Mouse (Mus musculus): ENCODE data around the gene E130114P18Rik. TPM values are rescaled to one million over a fixed set of nuclear protein-coding genes. Genes with fewer than 3 reads are reported as not detected.
A peak's percentile ranks its signal among the peaks of the same experiment; 100 is the strongest.

Gene E130114P18Rik
- polyA plus RNA-seq, 1 experiment from 2014 or later, result not detected

- Histone ChIP-seq H3K9me3 (replicated peaks) (no peaks in the 10 kb centered on the region), H3K4me2 (no peak overlapping the region), H3K27me3 (replicated peaks) (no peaks in the 10 kb centered on the region), H3K4me3 (no peak overlapping the region), H3K9ac (no peak overlapping the region), H3K36me3 (no peaks in the 10 kb centered on the region), H3K4me1 (no peaks in the 10 kb centered on the region), H3K27ac (no peak overlapping the region)
- no peak for ATAC-seq
- WGBS (ENCODE audit: insufficient replicate concordance), result 86% methylated on average over 7 of the region's 7 CpGs
Observed at GRCm38 (mm10) chr4:97580906-97581305, 197.0 kb downstream of the E130114P18Rik start.

GRCm38 (mm10) chr4:97578571-97579165 is 199.2 kb downstream of the E130114P18Rik start:
- H3K27me3 ChIP-seq (replicated peaks), result no peaks in the 10 kb centered on the region
- no peaks in the 10 kb centered on the region for H3K9me3 ChIP-seq (replicated peaks)
- WGBS (ENCODE audit: insufficient replicate concordance), result 77% methylated on average over 9 of the region's 9 CpGs
- no peak overlapping the region for H3K4me3 ChIP-seq
- no peaks in the 10 kb centered on the region for H3K36me3 ChIP-seq
- no peak for ATAC-seq
- H3K27ac ChIP-seq, result no peak overlapping the region
- H3K4me1 ChIP-seq, result no peaks in the 10 kb centered on the region
- H3K9ac ChIP-seq, result no peak overlapping the region
- H3K4me2 ChIP-seq, result no peak overlapping the region

DNA sequence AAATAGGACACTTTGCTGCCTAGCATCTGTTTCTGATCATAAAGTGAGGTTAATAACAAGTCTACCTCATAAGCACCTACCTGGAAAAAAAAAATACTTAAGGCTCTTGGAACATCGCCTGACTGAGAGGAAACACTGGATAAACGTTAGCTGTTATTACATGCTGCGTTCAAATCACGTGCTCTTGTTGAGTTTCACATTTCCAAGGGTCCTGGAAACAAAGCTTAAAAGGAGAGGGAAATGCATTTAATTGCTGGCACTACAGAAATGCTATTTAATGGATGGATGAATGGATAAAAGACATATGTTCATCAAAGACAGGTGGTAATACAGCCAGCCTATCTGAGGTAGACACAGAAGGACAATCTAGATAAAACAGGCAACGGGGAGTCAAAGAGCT is 200.4 kb downstream of the E130114P18Rik start:
- 66% methylated on average over 5 of the region's 5 CpGs for WGBS (ENCODE audit: insufficient replicate concordance)
- no peak for ATAC-seq
- Histone ChIP-seq H3K27ac (no peak overlapping the region), H3K4me2 (no peak overlapping the region), H3K27me3 (replicated peaks) (no peaks in the 10 kb centered on the region), H3K9ac (no peak overlapping the region), H3K4me3 (no peak overlapping the region), H3K4me1 (no peaks in the 10 kb centered on the region), H3K36me3 (no peaks in the 10 kb centered on the region), H3K9me3 (replicated peaks) (no peaks in the 10 kb centered on the region)

DNA sequence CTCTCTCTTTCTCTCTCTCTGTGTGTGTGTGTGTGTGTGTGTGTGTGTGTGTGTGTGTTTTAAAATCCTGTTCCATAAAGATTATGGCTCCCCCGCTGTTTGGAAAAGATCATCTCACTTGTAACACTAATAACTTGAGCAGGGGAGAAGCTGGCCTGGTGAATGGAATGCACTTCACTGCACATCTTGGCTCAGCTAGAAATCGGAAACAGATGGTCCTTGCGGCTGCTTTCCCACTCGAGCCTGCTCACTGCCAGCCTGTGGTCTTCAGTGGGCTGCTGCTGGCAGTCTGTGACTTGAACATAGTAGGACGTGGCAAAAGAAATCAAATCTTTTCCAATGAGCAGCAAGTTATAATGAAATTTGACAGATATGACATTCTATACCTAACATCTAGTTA is 202.4 kb downstream of the E130114P18Rik start:
- Histone ChIP-seq H3K9ac (no peak overlapping the region), H3K9me3 (replicated peaks) (no peaks in the 10 kb centered on the region), H3K27ac (no peak overlapping the region), H3K4me2 (no peak overlapping the region), H3K36me3 (no peaks in the 10 kb centered on the region), H3K27me3 (replicated peaks) (no peaks in the 10 kb centered on the region), H3K4me1 (no peaks in the 10 kb centered on the region), H3K4me3 (no peak overlapping the region)
- no peak for ATAC-seq
- 66% methylated on average over 5 of the region's 5 CpGs for WGBS (ENCODE audit: insufficient replicate concordance)

GRCm38 (mm10) chr4:97569320-97569719 is 208.6 kb downstream of the E130114P18Rik start:
- Histone ChIP-seq H3K9me3 (replicated peaks) (no peaks in the 10 kb centered on the region), H3K4me3 (no peak overlapping the region), H3K9ac (no peak overlapping the region), H3K27me3 (replicated peaks) (no peaks in the 10 kb centered on the region), H3K4me1 (no peaks in the 10 kb centered on the region), H3K36me3 (no peaks in the 10 kb centered on the region), H3K4me2 (no peak overlapping the region), H3K27ac (no peak overlapping the region)
- no peak for ATAC-seq
- WGBS (ENCODE audit: insufficient replicate concordance), result 53% methylated on average over 3 of the region's 3 CpGs

DNA sequence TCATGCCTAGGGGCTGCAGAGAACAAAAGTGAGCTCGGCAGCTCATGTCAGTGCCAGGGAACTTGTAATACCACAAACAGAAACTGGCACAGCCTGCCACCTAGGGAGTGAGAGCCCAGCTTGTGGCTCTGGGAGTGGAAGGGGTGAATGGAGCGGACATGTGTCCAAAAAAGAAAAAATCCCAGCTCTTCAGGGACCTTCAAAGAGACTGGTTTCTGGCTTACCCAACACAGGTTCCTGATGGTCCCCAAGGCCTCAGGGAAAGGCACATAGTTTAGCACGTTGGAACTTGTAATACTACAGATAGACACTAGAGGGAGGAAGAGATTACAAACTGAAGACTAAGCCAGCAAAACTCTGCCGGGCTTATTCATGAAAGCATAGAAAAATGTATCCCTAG is 213.2 kb downstream of the E130114P18Rik start:
- H3K4me2 ChIP-seq, result no peak overlapping the region
- H3K27ac ChIP-seq, result no peak overlapping the region
- no peaks in the 10 kb centered on the region for H3K9me3 ChIP-seq (replicated peaks)
- no peaks in the 10 kb centered on the region for H3K27me3 ChIP-seq (replicated peaks)
- no peak overlapping the region for H3K9ac ChIP-seq
- 18% methylated on average over 4 of the region's 4 CpGs for WGBS (ENCODE audit: insufficient replicate concordance)
- H3K4me3 ChIP-seq, result no peak overlapping the region
- H3K4me1 ChIP-seq, result no peaks in the 10 kb centered on the region
- no peaks in the 10 kb centered on the region for H3K36me3 ChIP-seq
- no peak for ATAC-seq

DNA sequence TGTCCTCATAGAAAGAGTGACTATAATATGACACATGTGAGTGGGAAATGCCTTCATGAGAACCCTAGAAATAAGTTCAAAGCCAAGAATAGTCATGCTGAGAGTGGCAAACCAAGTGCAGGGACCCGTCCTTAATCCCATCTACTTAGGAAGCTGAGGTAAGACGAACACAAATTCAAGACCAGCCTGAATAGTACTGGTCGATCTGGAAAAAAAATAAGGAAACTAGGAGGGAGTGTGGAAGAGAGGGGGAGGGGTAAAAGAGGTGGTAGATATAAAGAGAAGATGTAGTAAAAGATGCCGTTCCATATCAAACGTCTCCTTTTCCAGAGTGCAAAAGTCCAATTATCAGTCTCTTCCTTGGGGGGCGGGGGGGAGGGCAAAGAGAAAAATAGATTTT is 213.7 kb downstream of the E130114P18Rik start:
- Histone ChIP-seq H3K4me1 (no peaks in the 10 kb centered on the region), H3K9me3 (replicated peaks) (no peaks in the 10 kb centered on the region), H3K27ac (no peak overlapping the region), H3K27me3 (replicated peaks) (no peaks in the 10 kb centered on the region), H3K36me3 (no peaks in the 10 kb centered on the region), H3K4me2 (no peak overlapping the region), H3K4me3 (no peak overlapping the region), H3K9ac (no peak overlapping the region)
- ATAC-seq, result no peak
- 67% methylated on average over 6 of the region's 6 CpGs for WGBS (ENCODE audit: insufficient replicate concordance)

- Histone ChIP-seq H3K9me3 (replicated peaks) (no peaks in the 10 kb centered on the region), H3K9ac (no peak overlapping the region), H3K4me1 (no peaks in the 10 kb centered on the region), H3K4me2 (no peak overlapping the region), H3K36me3 (no peaks in the 10 kb centered on the region), H3K27me3 (replicated peaks) (no peaks in the 10 kb centered on the region), H3K4me3 (no peak overlapping the region), H3K27ac (no peak overlapping the region)
- WGBS (ENCODE audit: insufficient replicate concordance), result 49% methylated on average over 2 of the region's 2 CpGs
- ATAC-seq, result no peak
Observed at GRCm38 (mm10) chr4:97557585-97557984, 220.3 kb downstream of the E130114P18Rik start.

DNA sequence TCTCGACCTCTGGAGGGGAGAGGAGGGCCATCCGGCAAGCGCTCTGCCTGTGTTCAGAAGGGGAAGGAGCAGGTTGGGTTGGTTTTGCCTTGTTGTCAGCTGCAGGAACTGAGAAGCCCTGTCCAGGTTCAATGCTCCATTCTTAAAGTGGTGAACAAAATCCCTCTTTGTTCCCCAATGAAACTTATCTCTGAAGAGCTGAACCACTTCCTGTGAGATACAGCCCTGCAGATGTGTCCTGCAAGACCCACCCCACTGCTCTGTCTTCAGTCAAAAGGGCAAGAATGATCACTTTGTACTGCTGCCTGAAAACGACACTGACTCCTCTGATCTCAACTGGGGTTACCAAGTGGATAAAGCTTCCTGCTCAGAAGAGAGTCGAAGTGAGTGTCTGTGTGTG is 233.9 kb downstream of the E130114P18Rik start:
- WGBS (ENCODE audit: insufficient replicate concordance), result 12% methylated on average over 5 of the region's 5 CpGs
- Histone ChIP-seq H3K27me3 (replicated peaks) (no peaks in the 10 kb centered on the region), H3K4me3 (no peak overlapping the region), H3K4me1 (peaks cover 6% of the 10 kb centered on the region; the same call in 1 of the 2 replicates), H3K4me2 (no peak overlapping the region), H3K36me3 (no peaks in the 10 kb centered on the region), H3K27ac (no peak overlapping the region), H3K9ac (no peak overlapping the region), H3K9me3 (replicated peaks) (no peaks in the 10 kb centered on the region)
- 0 out of 2 replicates have a peak, but pooled peaks have one; percentile 21 for ATAC-seq

- no peak overlapping the region for H3K4me3 ChIP-seq
- H3K9ac ChIP-seq, result no peak overlapping the region
- H3K27ac ChIP-seq, result no peak overlapping the region
- no peak for ATAC-seq
- no peaks in the 10 kb centered on the region for H3K4me1 ChIP-seq
- no peaks in the 10 kb centered on the region for H3K9me3 ChIP-seq (replicated peaks)
- H3K36me3 ChIP-seq, result no peaks in the 10 kb centered on the region
- H3K4me2 ChIP-seq, result no peak overlapping the region
- H3K27me3 ChIP-seq (replicated peaks), result no peaks in the 10 kb centered on the region
- 28% methylated on average over 2 of the region's 2 CpGs for WGBS (ENCODE audit: insufficient replicate concordance)
Observed at GRCm38 (mm10) chr4:97532072-97532471, 245.8 kb downstream of the E130114P18Rik start.

DNA sequence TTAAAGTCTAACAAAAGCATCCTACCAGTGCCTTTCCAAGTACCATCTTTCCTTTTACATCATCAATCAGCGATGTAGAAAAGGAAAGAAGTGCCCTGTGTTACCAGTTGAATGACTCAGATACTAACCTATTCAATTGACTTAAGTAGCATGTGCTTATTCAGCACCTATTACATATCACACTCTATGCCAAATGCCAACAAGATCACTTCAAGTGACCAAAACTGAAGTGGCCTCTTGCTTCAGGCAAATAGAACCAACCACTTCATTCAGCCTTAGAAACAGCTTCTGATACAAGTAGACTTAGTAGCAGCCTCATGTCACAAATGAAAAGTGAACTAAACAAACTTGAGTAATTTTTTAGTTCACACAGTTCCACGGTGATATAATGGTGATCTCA is 249.4 kb downstream of the E130114P18Rik start:
- Histone ChIP-seq H3K27ac (no peak overlapping the region), H3K36me3 (no peaks in the 10 kb centered on the region), H3K9ac (no peak overlapping the region), H3K4me1 (no peaks in the 10 kb centered on the region), H3K9me3 (replicated peaks) (no peaks in the 10 kb centered on the region), H3K27me3 (replicated peaks) (no peaks in the 10 kb centered on the region), H3K4me3 (no peak overlapping the region), H3K4me2 (no peak overlapping the region)
- 57% methylated on average over 2 of the region's 2 CpGs for WGBS (ENCODE audit: insufficient replicate concordance)
- no peak for ATAC-seq
